Mouse (Mus musculus) myocyte (in vitro differentiated cells): Measurements from ENCODE around the gene Gm11567.

Source experiments
- CEBPB ChIP-seq: IDR thresholded peaks from 2 replicates; pipeline ENCODE4 v1.6.1; 2011; ENCODE audit warnings: mild to moderate bottlenecking, moderate library complexity; ENCODE audit not compliant: poor library complexity, insufficient read depth, severe bottlenecking
- E2F4 ChIP-seq: IDR thresholded peaks from one replicate; pipeline ENCODE4 v1.6.1; 2011; ENCODE audit warnings: mild to moderate bottlenecking, control low read depth, moderate library complexity; ENCODE audit not compliant: insufficient read depth
- MAX ChIP-seq: IDR thresholded peaks from one replicate; pipeline ENCODE4 v1.6.1; 2011; ENCODE audit warnings: low read depth, mild to moderate bottlenecking, control low read depth
- MYOD1 ChIP-seq, 3 experiments: IDR thresholded peaks; one replicate each; pipeline ENCODE4 v1.6.1; 2011; ENCODE audit warnings: control low read depth in 2 of 3, low read depth in 2 of 3, mild to moderate bottlenecking in 2 of 3, moderate library complexity in 1 of 3; ENCODE audit not compliant: insufficient read length in 2 of 3, control insufficient read depth in 1 of 3
- MYOG ChIP-seq, 3 experiments: IDR thresholded peaks; one replicate each; pipeline ENCODE4 v1.6.1; 2011; ENCODE audit warnings: control low read depth in 2 of 3, low read depth in 2 of 3, mild to moderate bottlenecking in 2 of 3; ENCODE audit not compliant: insufficient read length in 2 of 3, control insufficient read depth in 1 of 3, insufficient read depth in 1 of 3
- POLR2A ChIP-seq: IDR thresholded peaks from one replicate; pipeline ENCODE4 v1.6.1; 2011; ENCODE audit warnings: low read depth, mild to moderate bottlenecking, control low read depth, moderate library complexity; ENCODE audit not compliant: insufficient read length
- TCF12 ChIP-seq: IDR thresholded peaks from one replicate; pipeline ENCODE4 v1.6.1; 2011; ENCODE audit warnings: mild to moderate bottlenecking, control low read depth; ENCODE audit not compliant: poor library complexity, insufficient read depth, severe bottlenecking
- TCF3 ChIP-seq: IDR thresholded peaks from one replicate; pipeline ENCODE4 v1.6.1; 2011; ENCODE audit warnings: low read depth, control low read depth; ENCODE audit not compliant: insufficient read length
- USF1 ChIP-seq: IDR thresholded peaks from one replicate; pipeline ENCODE4 v1.6.1; 2011; ENCODE audit warnings: low read depth, mild to moderate bottlenecking, control low read depth, moderate library complexity

DNA sequence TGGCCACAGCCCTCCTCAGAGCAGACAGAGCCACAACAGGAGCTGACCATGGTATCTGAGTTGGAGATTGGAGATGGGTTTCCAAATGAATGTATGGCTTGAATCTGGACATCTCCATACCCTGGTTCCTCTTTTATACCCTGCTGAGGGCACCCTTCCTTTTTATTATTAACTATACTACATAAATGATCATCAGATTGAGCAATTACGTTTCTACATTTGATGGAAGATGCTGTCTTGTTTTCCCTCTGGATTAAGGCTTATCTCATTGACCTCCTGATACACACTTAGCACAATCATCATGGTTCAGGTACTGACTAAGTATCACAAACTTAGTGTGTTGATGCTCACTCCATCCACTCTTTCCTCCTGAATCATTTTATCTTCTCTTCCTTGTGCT is 41.0 kb upstream of the Gm11567 start, which contains the start of gene 2300003K06Rik:
- TF ChIP-seq USF1 = no peak
- no peak for TF ChIP-seq POLR2A
- TF ChIP-seq CEBPB = no peak
- no peak for TF ChIP-seq TCF12
- no peak for TF ChIP-seq MYOG (IDR thresholded peaks at IDR 0.05; ENCODE audit: control insufficient read depth in 1 of 3, insufficient read depth in 1 of 3, insufficient read length in 2 of 3, low read depth in 2 of 3)
- no peak for TF ChIP-seq MAX
- no peak for TF ChIP-seq E2F4
- no peak for TF ChIP-seq MYOD1 (IDR thresholded peaks at IDR 0.05; ENCODE audit: control insufficient read depth in 1 of 3, insufficient read length in 2 of 3, low read depth in 2 of 3)
- no peak for TF ChIP-seq TCF3
